Mouse (Mus musculus) right cerebral cortex, postnatal 36 days (tissue): ENCODE measurements around the gene Sftpa1.

ENCODE experiments used
- DNase-seq, 2 experiments: peaks; one replicate each; pipeline ENCODE4 v3.0.0; 2022; ENCODE audit warnings: low spot score in 2 of 2, mixed read lengths in 1 of 2

The Sftpa1 gene

GRCm38 (mm10) chr14:41160743-41161142, 29.2 kb downstream of the Sftpa1 start:
- DNase-seq, result no peak

GRCm38 (mm10) chr14:41162663-41163062, 31.1 kb downstream of the Sftpa1 start:
- peak; percentile 6 to 7 for DNase-seq

- DNase-seq, result no peak
Observed at GRCm38 (mm10) chr14:41167278-41167677, 35.7 kb downstream of the Sftpa1 start.

GRCm38 (mm10) chr14:41168567-41168966, 37.0 kb downstream of the Sftpa1 start:
- DNase-seq, result no peak

GRCm38 (mm10) chr14:41170514-41170913, 38.9 kb downstream of the Sftpa1 start:
- no peak for DNase-seq

- no peak for DNase-seq
Observed at GRCm38 (mm10) chr14:41174802-41175201, 43.2 kb downstream of the Sftpa1 start.

- DNase-seq, result no peak
Observed at GRCm38 (mm10) chr14:41185059-41185821, 53.7 kb downstream of the Sftpa1 start, which contains the start of gene Sftpd. TSS of gene Sftpd (minus strand) at chr14:41185149.
